Mouse (Mus musculus) intestine, postnatal 0 days (tissue): ENCODE measurements around the gene Tagln. TPM values are rescaled to one million over a fixed set of nuclear protein-coding genes. Genes with fewer than 3 reads are reported as not detected.
A peak's percentile ranks its signal among the peaks of the same experiment; 100 is the strongest.

ENCODE experiments used
- ATAC-seq: fragments of 200-750 bp; cut with Nextera tagmentation; 2 replicates; pipeline ENCODE4 v1.8.0; 2017; ENCODE audit warnings: mild to moderate bottlenecking, moderate TSS enrichment, moderate library complexity
- H3K27ac ChIP-seq: fragments of 300-500 bp; sonication (generic); 2 replicates; pipeline ENCODE4 v1.5.1; 2014; ENCODE audit warnings: mild to moderate bottlenecking, low read depth, low read length, moderate library complexity
- H3K27me3 ChIP-seq: fragments of 300-500 bp; sonication (generic); replicated peaks from 2 replicates; pipeline ENCODE4 v1.6.1; 2014; ENCODE audit warnings: low read length, mixed read lengths; ENCODE audit not compliant: control insufficient read depth, insufficient read depth
- H3K36me3 ChIP-seq: fragments of 300-500 bp; sonication (generic); 2 replicates; pipeline ENCODE4 v1.6.1; 2014; ENCODE audit warnings: mild to moderate bottlenecking, moderate library complexity; ENCODE audit not compliant: control insufficient read depth, insufficient read depth
- H3K4me1 ChIP-seq: fragments of 300-500 bp; sonication (generic); replicated peaks from 2 replicates; pipeline ENCODE4 v1.6.1; 2014; ENCODE audit warnings: antibody characterized with exemption, low read length, mixed read lengths; ENCODE audit not compliant: control insufficient read depth, insufficient read depth
- H3K4me2 ChIP-seq: fragments of 300-500 bp; sonication (generic); replicated peaks from 2 replicates; pipeline ENCODE4 v1.6.1; 2014; ENCODE audit warnings: low read depth, mild to moderate bottlenecking, moderate library complexity
- H3K4me3 ChIP-seq: fragments of 300-500 bp; sonication (generic); 2 replicates; pipeline ENCODE4 v1.5.1; 2014; ENCODE audit warnings: low read depth, low read length
- H3K9ac ChIP-seq: fragments of 300-500 bp; sonication (generic); 2 replicates; pipeline ENCODE4 v1.6.1; 2014; ENCODE audit warnings: mild to moderate bottlenecking, low read depth, low read length
- H3K9me3 ChIP-seq: fragments of 300-500 bp; sonication (generic); 2 replicates; pipeline ENCODE4 v1.6.1; 2016; ENCODE audit warnings: mixed run types; ENCODE audit not compliant: control insufficient read depth
- CTCF ChIP-seq: sonication (generic); IDR thresholded peaks from 2 replicates; pipeline ENCODE4 v1.5.1; 2016; ENCODE audit warnings: low read depth, mild to moderate bottlenecking, control low read depth, antibody characterized with exemption, moderate library complexity
- WGBS: fragments of 180-500 bp; shearing (Covaris S2); extraction: QIAGEN DNeasy Blood & Tissue Kit; methylation state at CpG from one replicate; pipeline ENCODE4 v1.1.7; 2014; 5-methylcytosine and 5-hydroxymethylcytosine counted together
- polyA plus RNA-seq: library from polyadenylated mRNA; unstranded; fragments of >200 nt; fragmentation: Nextera tagmentation; extraction: Ambion mirVana; gene quantifications from 2 replicates; pipeline ENCODE4 v1.2.1, GENCODE M21; 2015

Gene Tagln
- polyA plus RNA-seq, 1 experiment from 2014 or later, result 416 TPM

DNA sequence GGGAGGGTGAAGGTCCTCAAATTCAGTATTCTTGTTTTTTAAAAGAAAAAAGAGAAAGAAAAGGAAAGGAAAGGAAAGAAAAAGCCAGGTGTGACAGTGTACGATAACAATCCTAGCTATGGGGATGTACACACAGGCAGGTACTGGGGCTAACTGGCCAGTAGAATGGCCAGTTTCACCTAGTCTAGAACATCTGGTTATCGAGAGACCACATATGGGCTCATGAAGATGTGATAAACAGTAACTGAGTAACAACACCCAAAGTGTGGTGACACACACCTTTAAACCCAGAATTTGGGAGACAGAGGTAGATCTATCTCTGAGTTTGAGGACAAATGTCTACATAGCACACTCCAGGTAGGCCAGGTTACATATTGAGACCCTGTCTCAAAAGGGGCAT, 43.9 kb upstream of the Tagln start:
- H3K9me3 ChIP-seq, result no peaks in the 10 kb centered on the region
- ATAC-seq, result no peak
- H3K4me2 ChIP-seq, result no peak overlapping the region
- peaks cover 6% of the 10 kb centered on the region for H3K36me3 ChIP-seq
- no peak overlapping the region for H3K4me3 ChIP-seq
- no peak overlapping the region for H3K9ac ChIP-seq
- H3K4me1 ChIP-seq, result no peaks in the 10 kb centered on the region; the same call in 1 of the 2 replicates
- H3K27ac ChIP-seq, result no peak overlapping the region
- TF ChIP-seq CTCF, result no peak
- WGBS, result 83% methylated on average over 2 of the region's 2 CpGs
- H3K27me3 ChIP-seq, result no peaks in the 10 kb centered on the region

- no peaks in the 10 kb centered on the region for H3K27me3 ChIP-seq
- H3K9me3 ChIP-seq, result no peaks in the 10 kb centered on the region
- no peak overlapping the region for H3K27ac ChIP-seq
- H3K4me3 ChIP-seq, result no peak overlapping the region
- no peak overlapping the region for H3K4me2 ChIP-seq
- ATAC-seq, result no peak
- H3K36me3 ChIP-seq, result peaks cover 32% of the 10 kb centered on the region
- H3K4me1 ChIP-seq, result no peaks in the 10 kb centered on the region; the same call in 1 of the 2 replicates
- 79% methylated on average over 2 of the region's 2 CpGs for WGBS
- TF ChIP-seq CTCF, result peak; percentile 51
- H3K9ac ChIP-seq, result no peak overlapping the region
Observed at GRCm38 (mm10) chr9:45976884-45977283, 41.0 kb upstream of the Tagln start.

DNA sequence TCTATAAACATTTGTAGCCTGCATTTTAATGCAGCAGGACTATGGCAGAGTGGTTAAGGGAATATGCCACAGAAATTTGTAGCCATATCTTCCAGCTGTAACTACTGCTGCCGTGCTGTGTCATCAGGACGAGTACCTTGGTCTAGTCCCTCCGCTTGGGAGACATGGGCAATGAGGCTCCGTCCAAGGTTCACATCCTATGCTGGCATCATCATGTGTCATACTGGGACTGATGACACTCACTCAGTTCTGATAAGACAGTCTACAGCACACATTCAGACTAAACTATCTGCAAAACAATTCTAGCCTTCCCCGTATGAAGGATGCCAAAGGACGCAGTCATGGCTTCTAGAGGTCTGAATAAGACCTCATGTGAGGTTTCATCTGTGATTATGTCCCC, 27.7 kb upstream of the Tagln start:
- WGBS, result 65% methylated on average over 6 of the region's 6 CpGs
- Histone ChIP-seq H3K4me3 (no peak overlapping the region), H3K4me2 (no peak overlapping the region), H3K9me3 (no peaks in the 10 kb centered on the region), H3K9ac (no peak overlapping the region), H3K27ac (peak overlapping the region; percentile 42; the same call in 1 of the 2 replicates), H3K4me1 (no peaks in the 10 kb centered on the region), H3K36me3 (peaks cover 48% of the 10 kb centered on the region), H3K27me3 (no peaks in the 10 kb centered on the region)
- TF ChIP-seq CTCF, result no peak
- ATAC-seq, result peak; percentile 74

DNA sequence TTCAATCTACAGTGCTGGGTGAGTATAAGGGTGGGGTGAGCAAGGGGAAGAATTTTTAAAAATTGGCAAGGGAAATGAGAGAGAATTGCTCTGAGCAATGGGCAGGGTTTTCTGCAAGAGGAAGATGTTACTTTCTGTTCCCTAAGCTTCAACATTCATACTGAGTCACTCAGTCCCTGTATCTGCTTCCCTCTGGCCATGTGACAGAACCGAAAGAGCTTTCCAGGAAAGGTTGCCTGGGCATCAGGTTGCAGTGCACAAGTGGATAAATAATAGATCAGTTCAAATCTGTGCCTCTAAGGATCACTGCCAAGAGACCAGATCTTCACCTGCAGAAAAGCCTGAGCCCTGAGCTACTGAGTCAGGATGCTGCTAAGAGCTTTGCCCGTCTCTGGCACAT, 26.0 kb upstream of the Tagln start:
- no peak overlapping the region for H3K9ac ChIP-seq
- TF ChIP-seq CTCF, result no peak
- no peak overlapping the region for H3K4me3 ChIP-seq
- WGBS, result 64% methylated on average over 2 of the region's 2 CpGs
- H3K4me1 ChIP-seq, result no peaks in the 10 kb centered on the region
- peaks cover 33% of the 10 kb centered on the region for H3K36me3 ChIP-seq
- H3K4me2 ChIP-seq, result no peak overlapping the region
- H3K9me3 ChIP-seq, result no peaks in the 10 kb centered on the region
- no peaks in the 10 kb centered on the region for H3K27me3 ChIP-seq
- H3K27ac ChIP-seq, result peak overlapping the region; percentile 41; the same call in 1 of the 2 replicates
- ATAC-seq, result no peak

GRCm38 (mm10) chr9:45959661-45960060, 23.8 kb upstream of the Tagln start:
- Histone ChIP-seq H3K9me3 (no peaks in the 10 kb centered on the region), H3K27ac (peak overlapping the region; percentile 36; the same call in 1 of the 2 replicates), H3K4me1 (0 out of 2 replicates have a peak, but pooled peaks cover 3% of the 10 kb centered on the region), H3K27me3 (no peaks in the 10 kb centered on the region), H3K36me3 (peaks cover 18% of the 10 kb centered on the region; the same call in 1 of the 2 replicates), H3K4me3 (no peak overlapping the region), H3K9ac (no peak overlapping the region), H3K4me2 (no peak overlapping the region)
- 59% methylated on average over 7 of the region's 7 CpGs for WGBS
- no peak for TF ChIP-seq CTCF
- ATAC-seq, result peak; percentile 9; the same call in 1 of the 2 replicates

DNA sequence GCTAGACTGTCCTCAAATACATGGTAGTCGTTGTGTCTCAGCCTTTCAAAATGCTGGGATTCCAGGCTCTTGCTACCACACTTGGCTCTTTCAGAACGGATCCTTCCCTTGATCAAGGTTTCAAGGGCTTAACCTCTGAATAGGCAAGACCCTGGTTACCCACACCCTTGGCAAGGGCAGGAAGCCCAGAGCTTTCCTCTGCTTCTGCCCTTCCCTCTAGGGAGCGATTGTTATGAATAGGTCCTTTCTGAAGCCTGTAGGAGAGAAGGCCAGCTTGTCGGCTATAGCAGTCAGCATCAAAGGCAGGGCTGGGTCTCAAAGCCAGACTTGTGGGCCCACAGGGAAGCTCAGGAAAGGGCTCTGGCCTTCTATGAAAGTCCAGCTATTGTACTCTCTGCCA, 23.0 kb upstream of the Tagln start:
- Histone ChIP-seq H3K9ac (no peak overlapping the region), H3K9me3 (no peaks in the 10 kb centered on the region), H3K4me2 (no peak overlapping the region), H3K4me3 (no peak overlapping the region), H3K27ac (peak overlapping the region; percentile 46; the same call in 1 of the 2 replicates), H3K27me3 (no peaks in the 10 kb centered on the region), H3K4me1 (0 out of 2 replicates have a peak, but pooled peaks cover 3% of the 10 kb centered on the region), H3K36me3 (peaks cover 12% of the 10 kb centered on the region; the same call in 1 of the 2 replicates)
- no peak for ATAC-seq
- TF ChIP-seq CTCF, result no peak
- WGBS, result 57% methylated on average over 4 of the region's 4 CpGs
